Mouse (Mus musculus) midbrain, embryonic 10.5 days (tissue): ENCODE results near the gene Zfp641. TPM values are rescaled to one million over a fixed set of nuclear protein-coding genes. Genes with fewer than 3 reads are reported as not detected.
A peak's percentile ranks its signal among the peaks of the same experiment; 100 is the strongest.

Experiments used
- DNase-seq: peaks from one replicate; pipeline ENCODE4 v3.0.0-alpha.2; 2017; ENCODE audit warnings: low spot score
- H3K27ac ChIP-seq: fragments of 300-500 bp; sonication (generic); replicated peaks from 2 replicates; pipeline ENCODE4 v1.5.1; 2016; ENCODE audit warnings: mild to moderate bottlenecking
- H3K27me3 ChIP-seq: fragments of 300-500 bp; sonication (generic); 2 replicates; pipeline ENCODE4 v1.6.1; 2016; ENCODE audit warnings: low read depth, mild to moderate bottlenecking; ENCODE audit not compliant: poor library complexity, severe bottlenecking
- H3K36me3 ChIP-seq: fragments of 300-500 bp; sonication (generic); 2 replicates; pipeline ENCODE4 v1.6.1; 2016; ENCODE audit warnings: mild to moderate bottlenecking, moderate library complexity
- H3K4me1 ChIP-seq: fragments of 300-500 bp; sonication (generic); 2 replicates; pipeline ENCODE4 v1.6.1; 2016
- H3K4me3 ChIP-seq: fragments of 300-500 bp; sonication (generic); 2 replicates; pipeline ENCODE4 v1.5.1; 2016; ENCODE audit warnings: mild to moderate bottlenecking, moderate library complexity
- H3K9me3 ChIP-seq: fragments of 300-500 bp; sonication (generic); replicated peaks from 2 replicates; pipeline ENCODE4 v1.6.1; 2016; ENCODE audit warnings: mild to moderate bottlenecking
- WGBS: fragments of 180-500 bp; shearing (Covaris S2); methylation state at CpG from one replicate; pipeline ENCODE4 v1.1.7; 2016; 5-methylcytosine and 5-hydroxymethylcytosine counted together
- polyA plus RNA-seq: library from polyadenylated mRNA; unstranded; fragments of >200 nt; fragmentation: Nextera tagmentation; extraction: Ambion mirVana; gene quantifications from 2 replicates; pipeline ENCODE4 v1.2.1, GENCODE M21; 2016

Gene Zfp641
- polyA plus RNA-seq, result 1.2 and 1.7 TPM in 2 replicates

DNA sequence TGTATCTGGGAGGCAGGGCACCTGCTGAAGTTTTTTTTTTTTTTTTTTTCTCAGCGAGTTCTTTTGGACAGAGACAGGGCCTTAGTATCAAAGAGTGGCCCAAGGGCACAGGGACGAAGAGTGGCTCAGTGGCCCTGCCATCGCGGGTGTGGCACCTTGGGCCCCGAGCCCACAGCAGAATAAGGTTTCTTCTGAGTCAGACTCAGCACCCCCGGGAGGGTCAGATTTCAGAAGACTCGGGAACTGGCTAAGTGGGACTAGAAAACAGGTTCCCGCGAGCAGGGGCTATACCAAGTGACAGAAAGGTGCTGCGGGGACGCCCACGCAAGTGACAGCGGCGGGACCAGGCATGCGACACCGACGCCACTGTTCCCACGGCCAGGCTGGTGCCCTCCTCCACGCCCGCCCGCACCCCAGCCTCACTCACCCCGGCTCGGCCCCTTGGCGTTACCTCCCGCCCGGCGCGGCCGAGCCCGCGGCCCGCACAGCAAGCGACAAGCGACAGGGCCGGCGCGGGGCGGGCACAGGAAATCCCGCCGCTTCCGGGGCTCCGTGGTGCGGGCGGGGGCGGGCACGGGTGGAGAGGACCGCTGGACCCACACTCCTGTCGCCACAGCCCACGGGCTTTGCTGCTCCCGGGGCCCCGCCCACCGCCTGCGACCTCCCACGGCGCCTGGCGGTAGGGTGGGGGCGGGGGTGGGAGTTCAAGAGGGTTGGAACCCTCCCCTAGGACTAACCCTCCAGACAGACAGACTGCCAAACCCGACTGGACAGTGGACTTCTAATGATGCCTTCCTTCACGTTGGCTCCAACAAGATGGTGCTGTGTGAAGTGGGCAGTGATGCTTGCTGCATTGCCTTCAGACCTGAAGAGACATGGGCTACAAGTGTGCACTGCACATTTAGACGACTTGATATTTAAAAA, at the start of gene Zfp641:
Gene Zfp641, minus strand, starts transcription at position 534 of the 924 bp plus-strand sequence.
- Histone ChIP-seq H3K36me3 (no peaks in the 10 kb centered on the region), H3K27me3 (0 out of 2 replicates have a peak, but pooled peaks cover 5% of the 10 kb centered on the region), H3K27ac (peak within 1 kb of the TSS; percentile 87), H3K4me1 (peaks cover 9% of the 10 kb centered on the region), H3K4me3 (peak within 1 kb of the TSS; percentile 77), H3K9me3 (no peaks in the 10 kb centered on the region; the same call in 1 of the 2 replicates)
- DNase-seq, result peak; percentile 35
- WGBS, result 3% methylated on average over 60 of the region's 60 CpGs

DNA sequence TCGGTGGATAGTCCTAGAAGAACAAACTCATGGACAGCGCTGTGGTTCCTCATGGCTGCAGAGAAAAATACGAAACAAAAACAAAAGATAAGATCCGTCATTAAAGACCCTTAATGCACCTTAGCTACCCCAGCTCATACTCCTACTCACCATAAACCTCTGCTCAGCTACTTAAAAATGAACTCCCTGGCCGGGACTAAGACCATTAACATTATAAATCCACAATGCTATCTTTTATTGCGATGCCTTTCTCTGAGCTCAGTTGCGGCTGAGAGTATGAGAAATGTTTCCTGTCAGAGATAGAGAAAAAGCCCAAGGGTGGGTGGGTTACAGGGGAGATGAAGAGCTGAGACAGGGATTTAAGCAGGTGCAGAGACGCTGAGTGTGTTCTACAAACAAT, 44.9 kb upstream of the Zfp641 start, which contains the start of gene Olfr284:
Gene Olfr284, minus strand, starts transcription at position 101 of the 400 bp plus-strand sequence.
- Histone ChIP-seq H3K4me3 (no peak within 1 kb of the TSS), H3K27ac (no peak within 1 kb of the TSS), H3K36me3 (no peaks in the 10 kb centered on the region), H3K9me3 (no peaks in the 10 kb centered on the region), H3K4me1 (no peaks in the 10 kb centered on the region), H3K27me3 (no peaks in the 10 kb centered on the region)
- 92% methylated on average over 8 of the region's 8 CpGs for WGBS
- DNase-seq, result no peak

DNA sequence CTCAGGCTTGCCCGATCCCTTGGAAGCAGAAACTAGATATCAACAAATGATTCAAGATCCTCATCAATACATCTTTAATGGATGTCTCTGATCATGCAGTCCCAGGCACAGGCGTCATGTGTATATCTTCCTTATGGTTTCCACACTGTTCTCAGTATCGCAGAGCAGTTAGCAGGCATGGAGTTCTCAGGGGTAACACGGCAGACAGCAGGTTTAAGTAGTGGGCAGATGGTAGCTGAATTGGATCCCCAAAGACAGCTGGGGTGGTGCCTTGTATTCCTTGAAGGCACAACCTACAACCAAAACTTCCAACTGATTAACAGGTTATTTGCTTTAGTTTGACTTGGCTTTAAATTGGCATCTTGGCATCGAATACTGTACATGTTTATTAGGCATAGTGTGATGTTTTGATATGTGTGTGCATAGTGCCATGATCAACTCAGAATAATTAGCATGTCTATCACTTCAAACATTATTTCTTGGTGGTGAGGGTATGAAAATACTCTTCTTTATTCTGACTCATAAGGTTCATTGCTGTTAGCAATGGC, 21.3 kb upstream of the Zfp641 start, which contains the start of gene Olfr285:
Gene Olfr285, minus strand, starts transcription at position 177 of the 548 bp plus-strand sequence.
- no peaks in the 10 kb centered on the region for H3K4me1 ChIP-seq
- no peak within 1 kb of the TSS for H3K4me3 ChIP-seq
- H3K36me3 ChIP-seq, result no peaks in the 10 kb centered on the region
- no peak within 1 kb of the TSS for H3K27ac ChIP-seq
- no peaks in the 10 kb centered on the region for H3K9me3 ChIP-seq
- no peaks in the 10 kb centered on the region for H3K27me3 ChIP-seq
- 92% methylated on average over 5 of the region's 5 CpGs for WGBS
- no peak for DNase-seq

DNA sequence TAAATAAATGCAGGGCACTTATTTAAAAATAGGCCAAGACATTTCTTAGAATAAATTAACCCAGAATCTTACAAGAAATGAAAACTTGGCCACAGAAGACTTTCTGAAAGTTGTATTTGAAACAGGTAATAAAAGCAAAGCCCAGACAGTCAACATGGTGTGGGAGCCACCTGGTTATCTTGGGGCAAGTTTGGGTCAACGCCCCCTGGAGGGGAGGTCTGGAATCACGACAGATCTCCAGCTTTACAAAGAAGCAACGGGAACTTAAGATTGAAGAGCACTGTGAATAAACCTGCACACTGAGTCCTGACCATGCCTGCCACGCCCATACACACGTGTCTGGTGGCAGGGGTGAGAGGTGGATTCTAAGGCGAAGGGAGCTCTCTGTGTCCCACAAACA, 19.7 kb upstream of the Zfp641 start:
- Histone ChIP-seq H3K4me3 (no peak overlapping the region), H3K36me3 (no peaks in the 10 kb centered on the region), H3K4me1 (no peaks in the 10 kb centered on the region), H3K27ac (no peak overlapping the region), H3K27me3 (no peaks in the 10 kb centered on the region), H3K9me3 (no peaks in the 10 kb centered on the region)
- DNase-seq, result no peak
- 56% methylated on average over 6 of the region's 6 CpGs for WGBS

DNA sequence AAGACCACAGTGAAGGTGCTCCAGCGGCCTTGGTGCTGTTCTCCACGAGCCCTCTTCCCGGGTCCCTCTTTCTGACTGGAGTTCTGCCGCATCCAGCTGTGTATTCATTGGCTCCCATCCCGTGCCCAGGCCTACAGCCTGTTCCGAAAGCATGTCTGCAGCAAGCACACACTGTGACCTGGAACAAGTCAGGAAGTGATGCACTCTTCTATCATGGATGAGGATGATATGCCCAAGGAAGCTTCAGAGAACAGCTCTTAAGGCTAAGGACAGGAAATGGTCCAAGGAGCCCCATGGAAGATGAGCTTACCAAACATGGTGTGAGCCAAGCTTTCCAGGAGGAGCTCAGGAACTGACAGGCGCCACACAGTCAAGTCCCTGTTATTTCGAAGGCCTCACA, 2.3 kb downstream of the Zfp641 start:
- Histone ChIP-seq H3K4me3 (no peak overlapping the region), H3K27ac (no peak overlapping the region), H3K9me3 (no peaks in the 10 kb centered on the region), H3K4me1 (peaks cover 9% of the 10 kb centered on the region), H3K36me3 (no peaks in the 10 kb centered on the region), H3K27me3 (0 out of 2 replicates have a peak, but pooled peaks cover 5% of the 10 kb centered on the region)
- DNase-seq, result no peak
- WGBS, result 91% methylated on average over 8 of the region's 8 CpGs

DNA sequence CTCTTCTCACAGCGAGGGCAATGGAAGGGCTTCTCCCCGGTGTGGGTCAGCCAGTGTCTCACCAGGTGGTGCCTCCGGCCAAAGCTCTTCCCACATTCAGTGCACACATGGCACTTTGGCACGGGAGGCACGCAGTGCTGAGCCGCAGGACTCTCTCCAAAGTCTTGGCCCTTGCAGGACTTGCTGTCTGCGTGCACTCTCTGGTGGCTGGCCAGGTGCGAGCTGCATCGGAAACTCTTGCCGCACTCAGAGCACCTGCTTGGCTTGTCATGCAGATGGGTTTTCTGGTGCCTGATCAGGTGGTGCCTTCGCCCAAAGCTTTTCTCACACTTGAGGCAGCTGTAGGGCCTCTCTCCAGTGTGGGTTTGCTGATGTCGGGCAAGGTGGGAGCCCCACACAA, 7.4 kb downstream of the Zfp641 start:
- 71% methylated on average over 12 of the region's 12 CpGs for WGBS
- Histone ChIP-seq H3K36me3 (no peaks in the 10 kb centered on the region), H3K27me3 (no peaks in the 10 kb centered on the region), H3K27ac (no peak overlapping the region), H3K4me1 (no peaks in the 10 kb centered on the region), H3K4me3 (no peak overlapping the region), H3K9me3 (no peaks in the 10 kb centered on the region)
- DNase-seq, result no peak

DNA sequence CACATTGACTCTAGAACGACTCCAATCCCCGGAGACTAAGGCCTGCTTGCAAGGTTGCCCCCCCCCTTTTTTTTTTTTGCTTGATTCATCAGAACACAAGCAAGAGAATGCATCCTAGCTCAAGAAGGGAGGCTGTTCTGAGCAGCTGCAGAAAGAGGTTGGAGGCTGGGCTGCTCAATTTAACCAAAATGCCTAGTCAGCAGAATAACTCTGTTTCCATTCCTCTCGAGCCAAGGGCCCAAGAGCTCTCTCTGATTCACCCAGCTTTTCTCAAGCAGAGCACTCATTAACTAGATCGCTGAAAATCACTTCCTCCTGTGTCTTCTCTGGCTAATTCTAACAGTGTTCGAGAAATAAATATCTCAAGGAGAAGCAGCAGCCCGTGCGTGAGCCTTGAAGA, 9.5 kb downstream of the Zfp641 start:
- no peak overlapping the region for H3K27ac ChIP-seq
- DNase-seq, result no peak
- no peaks in the 10 kb centered on the region for H3K27me3 ChIP-seq
- H3K36me3 ChIP-seq, result no peaks in the 10 kb centered on the region
- H3K9me3 ChIP-seq, result no peaks in the 10 kb centered on the region
- no peaks in the 10 kb centered on the region for H3K4me1 ChIP-seq
- 88% methylated on average over 7 of the region's 7 CpGs for WGBS
- H3K4me3 ChIP-seq, result no peak overlapping the region

DNA sequence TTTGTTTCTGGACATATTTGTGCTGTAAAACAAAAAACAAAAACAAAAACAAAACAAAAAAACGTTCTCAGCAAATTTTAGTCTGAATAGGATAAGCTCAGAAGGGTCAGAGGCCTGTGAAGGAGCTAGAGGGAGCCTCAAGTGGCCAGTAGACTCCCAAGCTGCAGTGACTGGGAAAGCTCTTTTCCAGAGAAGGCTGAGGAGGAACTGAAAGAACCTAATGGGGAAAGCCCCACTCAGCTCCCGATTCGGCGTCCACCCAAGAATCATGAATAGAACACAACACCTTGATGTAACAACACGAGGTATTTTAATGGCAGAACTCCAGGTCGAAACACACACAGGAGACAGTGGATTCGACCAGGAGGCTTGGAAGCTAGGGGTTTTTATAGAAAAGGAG, 38.2 kb downstream of the Zfp641 start:
- Histone ChIP-seq H3K9me3 (no peaks in the 10 kb centered on the region), H3K4me1 (no peaks in the 10 kb centered on the region), H3K27me3 (no peaks in the 10 kb centered on the region), H3K4me3 (no peak overlapping the region), H3K36me3 (no peaks in the 10 kb centered on the region), H3K27ac (no peak overlapping the region)
- 87% methylated on average over 7 of the region's 7 CpGs for WGBS
- no peak for DNase-seq

DNA sequence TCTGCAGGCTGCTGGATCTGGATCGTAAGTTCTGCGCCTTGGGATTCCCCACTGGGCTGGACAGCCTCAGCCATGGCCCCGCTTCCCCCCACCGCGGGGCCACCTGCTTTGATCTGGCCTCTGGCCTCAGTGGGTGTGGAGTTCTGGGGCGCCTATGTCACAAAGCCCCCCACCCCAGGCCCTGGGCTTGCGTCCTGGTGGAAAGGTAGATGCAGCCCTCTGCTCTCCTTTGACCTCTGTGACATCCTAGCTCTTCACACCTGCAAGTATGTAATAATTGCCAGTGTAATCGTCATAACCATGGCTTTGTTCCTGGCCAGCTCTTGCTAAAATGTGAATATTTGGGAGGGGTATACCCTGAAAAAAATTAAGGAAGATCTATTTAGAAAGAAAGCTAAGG, 38.8 kb downstream of the Zfp641 start, which contains the start of gene H1fnt:
Gene H1fnt, minus strand, starts transcription at position 101 of the 400 bp plus-strand sequence.
- Histone ChIP-seq H3K9me3 (no peaks in the 10 kb centered on the region), H3K4me1 (no peaks in the 10 kb centered on the region), H3K27me3 (no peaks in the 10 kb centered on the region), H3K27ac (no peak within 1 kb of the TSS), H3K4me3 (no peak within 1 kb of the TSS), H3K36me3 (no peaks in the 10 kb centered on the region)
- no peak for DNase-seq
- 86% methylated on average over 8 of the region's 8 CpGs for WGBS

DNA sequence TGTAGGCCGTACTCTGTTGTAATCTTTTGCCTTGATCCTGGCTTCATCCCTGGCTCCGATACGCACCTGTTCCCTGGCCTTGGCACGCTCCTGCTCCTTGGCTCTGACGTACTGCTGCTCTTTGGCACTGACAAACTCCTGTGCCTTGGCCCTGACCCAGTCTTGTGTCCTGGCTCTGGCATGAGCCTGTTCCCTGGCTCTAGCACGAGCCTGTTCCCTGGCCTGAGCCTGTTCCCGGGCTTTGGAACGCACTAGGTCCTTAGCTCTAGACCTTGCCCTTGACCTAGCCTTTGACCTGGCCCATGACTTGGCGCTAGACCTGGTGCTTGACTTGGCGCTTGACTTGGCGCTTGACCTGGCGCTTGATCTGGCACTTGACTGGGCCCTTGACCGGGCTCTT, 39.7 kb downstream of the Zfp641 start:
- H3K4me3 ChIP-seq, result no peak overlapping the region
- H3K36me3 ChIP-seq, result no peaks in the 10 kb centered on the region
- WGBS, result 96% methylated on average over 13 of the region's 13 CpGs
- H3K27ac ChIP-seq, result no peak overlapping the region
- no peak for DNase-seq
- no peaks in the 10 kb centered on the region for H3K4me1 ChIP-seq
- H3K9me3 ChIP-seq, result no peaks in the 10 kb centered on the region
- no peaks in the 10 kb centered on the region for H3K27me3 ChIP-seq
